Mouse (Mus musculus): ENCODE measurements around the gene Atp6v1e1. TPM values are rescaled to one million over a fixed set of nuclear protein-coding genes. Genes with fewer than 3 reads are reported as not detected.

Gene Atp6v1e1
- total RNA-seq, 2 experiments from 2014 or later = 225 to 226 TPM

GRCm38 (mm10) chr6:120769972-120770371 is 52.6 kb downstream of the Atp6v1e1 start:
- DNase-seq = no peak

- no peak for DNase-seq
These were observed 61.4 kb downstream of the Atp6v1e1 start for GRCm38 (mm10) chr6:120761151-120761550.

GRCm38 (mm10) chr6:120746416-120746815 is 76.2 kb downstream of the Atp6v1e1 start:
- no peak for DNase-seq

Small RNAs within 50 kb of the gene (microRNA-seq; reads per million reads assigned to microRNA genes)
- gene Gm25193 = not detected

Other genes starting within 250 kb of the Atp6v1e1 start
- gene Cecr2, start 156.4 kb downstream of the Atp6v1e1 start, total RNA-seq (2021) = 10 to 100 TPM; 15.7 to 29.4 TPM
- gene Slc25a18, start 49.2 kb downstream of the Atp6v1e1 start, total RNA-seq (2021) = under 1 TPM; 0.75 to 0.91 TPM
- 10 to 100 TPM; 91.5 to 95.8 TPM for gene Bcl2l13, start 13.4 kb upstream of the Atp6v1e1 start, total RNA-seq (2021)
- 1 to 10 TPM; 6.4 to 7.0 TPM for gene Bid, start 94.1 kb upstream of the Atp6v1e1 start, total RNA-seq (2021)